Mouse (Mus musculus): Measurements from ENCODE around the gene Gm10803. TPM values are rescaled to one million over a fixed set of nuclear protein-coding genes. Genes with fewer than 3 reads are reported as not detected.

The Gm10803 gene
- polyA plus RNA-seq, 1 experiment from 2014 or later: not detected

DNA sequence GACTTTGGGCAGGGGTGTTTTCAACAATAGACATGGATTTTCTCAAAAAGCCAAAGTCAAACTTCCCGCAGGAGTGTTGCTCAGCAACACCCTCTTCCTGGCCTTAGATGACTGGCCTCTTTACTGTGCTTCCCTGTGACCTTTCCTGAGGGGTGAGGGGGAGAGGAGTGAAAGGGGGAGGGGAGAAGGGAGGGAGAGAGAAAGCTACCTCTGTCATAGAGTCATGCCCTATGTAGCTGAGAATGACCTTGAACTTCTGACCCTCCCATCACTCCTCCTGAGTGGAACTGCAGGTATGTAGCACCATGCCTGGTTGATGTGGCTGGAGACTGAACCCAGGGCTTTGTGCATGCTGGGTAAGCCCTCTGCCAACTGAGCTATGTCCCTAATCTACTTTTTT is 25.5 kb downstream of the Gm10803 start:
- Histone ChIP-seq H3K4me1 (ENCODE audit: control insufficient read depth, insufficient read depth, low read length) (no peaks in the 10 kb centered on the region), H3K27me3 (replicated peaks; ENCODE audit: control insufficient read depth, insufficient read depth, low read length) (no peaks in the 10 kb centered on the region), H3K4me2 (ENCODE audit: low read depth, low read length) (no peak overlapping the region), H3K4me3 (ENCODE audit: low read length) (no peak overlapping the region), H3K27ac (ENCODE audit: low read length) (no peak overlapping the region), H3K9me3 (ENCODE audit: control insufficient read depth, low read length) (no peaks in the 10 kb centered on the region), H3K9ac (ENCODE audit: low read depth, low read length) (no peak overlapping the region), H3K36me3 (ENCODE audit: control insufficient read depth, insufficient read depth, low read length) (no peaks in the 10 kb centered on the region)
- 35% methylated on average over 1 of the region's 1 CpGs for WGBS
- ATAC-seq: no peak

DNA sequence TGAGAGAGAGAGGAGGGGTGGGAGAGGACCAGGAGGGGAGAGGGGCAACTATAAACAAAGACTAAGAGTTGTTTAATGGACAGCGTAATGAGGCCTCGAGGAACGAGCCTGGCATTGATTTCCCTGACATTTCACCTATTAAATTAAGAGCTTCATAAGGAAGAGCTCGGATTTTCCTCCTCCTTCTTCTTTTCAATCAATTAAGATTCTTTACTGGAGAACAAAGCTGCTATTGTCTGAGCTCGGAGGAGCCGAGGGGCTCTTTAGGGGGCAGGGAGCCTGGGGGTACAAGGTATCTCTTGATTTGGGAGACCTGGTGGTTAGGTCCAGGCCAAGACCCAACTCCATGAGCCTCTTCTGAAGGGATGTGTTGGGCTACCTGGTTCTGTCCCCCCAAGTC is 27.1 kb downstream of the Gm10803 start:
- no peak for ATAC-seq
- H3K27me3 ChIP-seq (replicated peaks; ENCODE audit: control insufficient read depth, insufficient read depth, low read length): no peaks in the 10 kb centered on the region
- no peaks in the 10 kb centered on the region for H3K4me1 ChIP-seq (ENCODE audit: control insufficient read depth, insufficient read depth, low read length)
- no peak overlapping the region for H3K4me3 ChIP-seq (ENCODE audit: low read length)
- WGBS: 27% methylated on average over 6 of the region's 6 CpGs
- no peaks in the 10 kb centered on the region for H3K36me3 ChIP-seq (ENCODE audit: control insufficient read depth, insufficient read depth, low read length)
- H3K4me2 ChIP-seq (ENCODE audit: low read depth, low read length): no peak overlapping the region
- no peak overlapping the region for H3K9ac ChIP-seq (ENCODE audit: low read depth, low read length)
- H3K9me3 ChIP-seq (ENCODE audit: control insufficient read depth, low read length): no peaks in the 10 kb centered on the region
- H3K27ac ChIP-seq (ENCODE audit: low read length): no peak overlapping the region

DNA sequence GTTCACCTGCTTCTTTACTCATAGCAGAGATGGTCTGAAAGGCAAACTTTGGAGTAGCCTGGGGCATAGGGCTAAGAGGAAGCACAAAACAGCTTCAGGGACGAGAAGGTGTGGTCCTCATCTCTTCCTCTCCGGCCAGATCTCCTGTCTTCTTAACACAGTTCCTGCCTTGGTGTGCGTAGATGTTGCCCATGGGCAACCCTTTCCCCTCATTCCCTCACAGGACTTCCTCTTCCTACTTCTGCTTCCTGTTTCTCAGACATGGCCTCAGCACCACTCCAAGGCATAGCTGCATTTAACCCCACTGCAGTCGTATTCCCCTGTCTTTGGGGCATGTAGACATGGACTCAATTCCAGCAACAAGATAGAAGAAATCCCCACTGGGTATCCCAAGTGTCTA is 29.5 kb downstream of the Gm10803 start:
- WGBS: 72% methylated on average over 4 of the region's 4 CpGs
- H3K27ac ChIP-seq (ENCODE audit: low read length): no peak overlapping the region

DNA sequence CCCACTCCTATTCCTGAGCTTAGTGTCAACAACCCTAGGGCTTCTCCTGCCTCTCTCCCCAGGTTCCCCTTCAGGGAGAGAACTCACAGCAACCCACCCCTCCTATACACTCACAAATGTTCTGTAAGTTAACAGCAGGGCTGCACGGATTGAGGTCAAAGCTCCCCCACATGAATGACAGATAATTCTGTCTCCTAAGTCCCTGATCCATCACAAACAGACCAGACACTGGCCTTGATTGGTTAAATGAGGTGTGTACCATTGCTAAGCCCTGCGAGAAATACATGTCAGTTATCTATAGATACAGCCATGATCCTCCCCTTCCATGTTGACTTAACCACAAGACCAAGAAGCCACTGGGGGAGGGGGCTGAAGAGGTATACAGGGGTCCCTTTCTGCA is 31.3 kb downstream of the Gm10803 start:
- no peaks in the 10 kb centered on the region for H3K4me1 ChIP-seq (ENCODE audit: control insufficient read depth, insufficient read depth, low read length)
- no peaks in the 10 kb centered on the region for H3K9me3 ChIP-seq (ENCODE audit: control insufficient read depth, low read length)
- H3K4me2 ChIP-seq (ENCODE audit: low read depth, low read length): no peak overlapping the region
- H3K36me3 ChIP-seq (ENCODE audit: control insufficient read depth, insufficient read depth, low read length): no peaks in the 10 kb centered on the region
- no peak overlapping the region for H3K9ac ChIP-seq (ENCODE audit: low read depth, low read length)
- WGBS: 38% methylated on average over 2 of the region's 2 CpGs
- H3K4me3 ChIP-seq (ENCODE audit: low read length): no peak overlapping the region
- no peak overlapping the region for H3K27ac ChIP-seq (ENCODE audit: low read length)
- ATAC-seq: no peak
- H3K27me3 ChIP-seq (replicated peaks; ENCODE audit: control insufficient read depth, insufficient read depth, low read length): no peaks in the 10 kb centered on the region; the same call in 1 of the 2 replicates

More for the DNA sequence above, 29.5 kb downstream of the Gm10803 start:
- H3K9me3 ChIP-seq (ENCODE audit: control insufficient read depth, low read length): no peaks in the 10 kb centered on the region
- no peak overlapping the region for H3K4me2 ChIP-seq (ENCODE audit: low read depth, low read length)
- no peaks in the 10 kb centered on the region for H3K36me3 ChIP-seq (ENCODE audit: control insufficient read depth, insufficient read depth, low read length)
- H3K4me3 ChIP-seq (ENCODE audit: low read length): no peak overlapping the region
- no peak overlapping the region for H3K9ac ChIP-seq (ENCODE audit: low read depth, low read length)
- H3K27me3 ChIP-seq (replicated peaks; ENCODE audit: control insufficient read depth, insufficient read depth, low read length): no peaks in the 10 kb centered on the region
- ATAC-seq: no peak
- H3K4me1 ChIP-seq (ENCODE audit: control insufficient read depth, insufficient read depth, low read length): no peaks in the 10 kb centered on the region

DNA sequence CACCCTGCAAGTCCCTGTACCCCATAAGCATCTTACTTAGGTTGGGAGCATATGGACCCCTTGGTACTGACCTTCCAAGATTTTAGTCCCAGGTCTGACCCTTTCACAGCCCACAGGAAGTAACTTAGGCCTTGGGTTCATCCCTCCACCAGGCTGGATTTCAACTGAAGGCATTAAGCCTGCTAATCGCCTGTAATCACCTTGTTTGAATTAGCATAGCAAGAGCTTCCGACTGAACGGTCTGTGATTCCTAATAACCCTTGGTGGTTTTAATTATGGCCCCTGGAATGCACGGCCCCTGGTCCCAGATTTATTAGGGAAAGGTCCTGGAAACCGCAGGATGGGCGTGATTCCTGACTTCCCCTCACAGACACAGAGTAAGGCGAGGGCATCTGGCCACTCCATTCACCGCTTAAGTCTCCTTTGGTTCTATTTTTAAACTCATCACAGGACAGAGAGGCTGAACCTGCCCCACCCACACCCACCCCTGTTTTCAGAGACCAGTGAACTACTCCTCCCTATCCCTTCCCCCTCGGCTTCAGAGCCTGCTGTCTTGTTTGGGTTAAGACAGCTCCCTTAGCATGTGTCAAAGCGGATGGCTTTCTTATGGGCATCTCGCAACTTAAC is 31.9 kb downstream of the Gm10803 start:
- no peaks in the 10 kb centered on the region for H3K9me3 ChIP-seq (ENCODE audit: control insufficient read depth, low read length)
- no peaks in the 10 kb centered on the region for H3K4me1 ChIP-seq (ENCODE audit: control insufficient read depth, insufficient read depth, low read length)
- H3K27ac ChIP-seq (ENCODE audit: low read length): no peak overlapping the region
- H3K9ac ChIP-seq (ENCODE audit: low read depth, low read length): no peak overlapping the region
- 44% methylated on average over 11 of the region's 11 CpGs for WGBS
- H3K27me3 ChIP-seq (replicated peaks; ENCODE audit: control insufficient read depth, insufficient read depth, low read length): no peaks in the 10 kb centered on the region; the same call in 1 of the 2 replicates
- H3K4me2 ChIP-seq (ENCODE audit: low read depth, low read length): no peak overlapping the region
- no peak for ATAC-seq
- H3K36me3 ChIP-seq (ENCODE audit: control insufficient read depth, insufficient read depth, low read length): no peaks in the 10 kb centered on the region
- no peak overlapping the region for H3K4me3 ChIP-seq (ENCODE audit: low read length)

DNA sequence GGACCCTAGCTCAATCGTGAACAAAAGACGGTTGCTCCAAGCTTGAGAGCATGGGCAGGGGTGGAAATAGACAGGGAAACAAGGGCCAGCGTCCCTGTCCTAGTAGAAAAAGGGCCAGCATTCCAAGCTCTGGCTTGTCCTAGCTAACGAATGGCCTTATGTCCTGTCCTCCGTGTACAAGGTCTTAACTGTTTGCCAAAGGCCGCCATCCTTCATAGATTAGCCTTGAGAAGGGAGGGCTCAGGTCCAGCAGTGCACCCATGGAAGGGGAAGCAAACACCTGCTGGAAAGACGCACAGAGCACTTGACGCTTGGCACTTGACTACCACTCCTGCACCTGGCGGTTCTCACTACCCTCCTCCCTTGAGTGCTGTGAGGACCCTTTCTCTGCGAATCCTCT is 32.8 kb downstream of the Gm10803 start:
- Histone ChIP-seq H3K4me3 (ENCODE audit: low read length) (no peak overlapping the region), H3K9ac (ENCODE audit: low read depth, low read length) (no peak overlapping the region), H3K4me1 (ENCODE audit: control insufficient read depth, insufficient read depth, low read length) (no peaks in the 10 kb centered on the region), H3K9me3 (ENCODE audit: control insufficient read depth, low read length) (no peaks in the 10 kb centered on the region), H3K36me3 (ENCODE audit: control insufficient read depth, insufficient read depth, low read length) (no peaks in the 10 kb centered on the region), H3K27ac (ENCODE audit: low read length) (no peak overlapping the region), H3K4me2 (ENCODE audit: low read depth, low read length) (no peak overlapping the region), H3K27me3 (replicated peaks; ENCODE audit: control insufficient read depth, insufficient read depth, low read length) (no peaks in the 10 kb centered on the region; the same call in 1 of the 2 replicates)
- no peak for ATAC-seq
- WGBS: 72% methylated on average over 10 of the region's 10 CpGs

DNA sequence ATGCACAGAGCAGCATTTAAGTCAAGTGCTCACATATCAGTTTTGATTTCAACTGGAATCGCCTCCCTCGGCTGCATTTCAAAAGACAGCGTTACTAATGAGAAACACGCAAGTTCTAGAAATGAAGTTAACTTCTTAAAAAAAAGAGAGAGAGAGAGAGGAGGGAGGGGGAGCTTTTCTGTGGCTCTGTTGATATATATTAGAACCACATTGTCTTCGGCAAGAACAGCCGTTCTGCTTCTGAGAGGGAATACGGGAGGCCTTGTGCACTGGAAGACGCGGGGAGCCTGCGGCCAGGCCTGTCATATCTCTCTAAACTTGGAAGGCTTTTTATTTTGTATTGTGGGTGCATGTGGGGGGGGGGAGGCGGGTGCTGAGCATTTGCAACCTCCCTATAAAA is 36.8 kb downstream of the Gm10803 start:
- Histone ChIP-seq H3K27ac (ENCODE audit: low read length) (no peak overlapping the region), H3K4me1 (ENCODE audit: control insufficient read depth, insufficient read depth, low read length) (no peaks in the 10 kb centered on the region), H3K4me2 (ENCODE audit: low read depth, low read length) (no peak overlapping the region), H3K36me3 (ENCODE audit: control insufficient read depth, insufficient read depth, low read length) (no peaks in the 10 kb centered on the region), H3K4me3 (ENCODE audit: low read length) (no peak overlapping the region), H3K27me3 (replicated peaks; ENCODE audit: control insufficient read depth, insufficient read depth, low read length) (no peaks in the 10 kb centered on the region; the same call in 1 of the 2 replicates), H3K9ac (ENCODE audit: low read depth, low read length) (no peak overlapping the region), H3K9me3 (ENCODE audit: control insufficient read depth, low read length) (no peaks in the 10 kb centered on the region)
- 68% methylated on average over 11 of the region's 11 CpGs for WGBS
- no peak for ATAC-seq

DNA sequence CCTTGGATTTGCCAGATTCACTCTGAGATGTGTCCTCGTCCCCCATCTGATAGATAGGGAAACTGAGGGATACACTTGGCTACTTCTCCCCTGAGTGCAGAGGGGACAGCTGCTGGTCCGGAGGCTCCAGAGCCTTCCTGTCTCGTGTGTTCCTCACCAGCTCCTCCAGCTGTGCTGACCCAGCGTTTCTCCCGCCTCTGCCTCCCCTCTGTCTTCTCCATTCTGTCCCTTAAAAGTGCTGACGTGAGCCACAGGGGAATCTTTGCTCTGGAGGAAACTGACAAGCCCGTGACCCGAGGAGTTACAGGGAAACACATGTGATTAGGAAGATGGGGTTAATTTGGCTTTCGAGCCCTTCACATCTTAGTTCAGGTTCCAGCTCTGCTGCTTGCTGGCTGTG is 39.4 kb downstream of the Gm10803 start:
- no peak overlapping the region for H3K27ac ChIP-seq (ENCODE audit: low read length)
- no peak overlapping the region for H3K9ac ChIP-seq (ENCODE audit: low read depth, low read length)
- 57% methylated on average over 9 of the region's 9 CpGs for WGBS
- H3K36me3 ChIP-seq (ENCODE audit: control insufficient read depth, insufficient read depth, low read length): no peaks in the 10 kb centered on the region
- no peaks in the 10 kb centered on the region for H3K4me1 ChIP-seq (ENCODE audit: control insufficient read depth, insufficient read depth, low read length)
- H3K4me2 ChIP-seq (ENCODE audit: low read depth, low read length): no peak overlapping the region
- H3K4me3 ChIP-seq (ENCODE audit: low read length): no peak overlapping the region
- no peak for ATAC-seq
- H3K27me3 ChIP-seq (replicated peaks; ENCODE audit: control insufficient read depth, insufficient read depth, low read length): no peaks in the 10 kb centered on the region; the same call in 1 of the 2 replicates
- H3K9me3 ChIP-seq (ENCODE audit: control insufficient read depth, low read length): no peaks in the 10 kb centered on the region

DNA sequence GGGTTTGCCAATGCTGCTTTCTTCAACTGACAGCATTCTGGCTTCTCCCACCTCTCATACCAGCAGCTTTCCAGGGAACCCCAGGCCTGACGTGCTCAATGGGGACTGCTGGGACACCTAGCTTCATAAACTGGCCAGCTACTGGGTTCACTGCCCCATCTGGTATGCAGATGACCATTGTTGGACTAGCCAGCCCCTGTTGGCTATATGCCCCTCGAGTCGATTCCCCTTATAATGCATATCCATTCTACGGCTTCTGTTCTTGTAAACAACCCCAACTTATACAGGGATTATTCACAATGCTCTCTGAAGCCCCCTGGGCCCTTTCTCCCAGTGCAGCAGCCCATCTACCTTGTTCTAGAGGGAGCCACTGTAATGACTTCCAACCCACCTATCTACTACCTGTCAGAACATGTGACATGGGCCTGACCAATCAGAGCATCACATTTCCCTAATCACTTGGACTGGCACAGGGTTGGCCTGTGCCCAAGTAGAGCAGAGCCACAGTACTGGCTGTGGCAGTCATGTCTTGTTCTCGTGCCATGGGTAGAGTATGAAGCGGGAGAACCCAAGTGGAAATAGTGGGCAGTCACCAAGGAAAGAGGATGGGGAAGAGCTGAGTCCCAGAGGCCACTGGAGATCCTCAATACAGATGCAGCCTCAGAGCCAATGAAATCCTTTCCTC is 44.4 kb downstream of the Gm10803 start:
- H3K4me3 ChIP-seq (ENCODE audit: low read length): no peak overlapping the region
- H3K9ac ChIP-seq (ENCODE audit: low read depth, low read length): no peak overlapping the region
- WGBS: 87% methylated on average over 6 of the region's 6 CpGs
- no peaks in the 10 kb centered on the region for H3K36me3 ChIP-seq (ENCODE audit: control insufficient read depth, insufficient read depth, low read length)
- H3K4me1 ChIP-seq (ENCODE audit: control insufficient read depth, insufficient read depth, low read length): no peaks in the 10 kb centered on the region
- no peak overlapping the region for H3K27ac ChIP-seq (ENCODE audit: low read length)
- no peaks in the 10 kb centered on the region for H3K9me3 ChIP-seq (ENCODE audit: control insufficient read depth, low read length)
- H3K27me3 ChIP-seq (replicated peaks; ENCODE audit: control insufficient read depth, insufficient read depth, low read length): no peaks in the 10 kb centered on the region
- no peak for ATAC-seq
- no peak overlapping the region for H3K4me2 ChIP-seq (ENCODE audit: low read depth, low read length)
